Mouse (Mus musculus) layer of hippocampus, postnatal 10 days (tissue): ENCODE data around the gene Cul7. TPM values are rescaled to one million over a fixed set of nuclear protein-coding genes. Genes with fewer than 3 reads are reported as not detected.

Source experiments
- DNase-seq, 2 experiments: peaks; one replicate each; pipeline ENCODE4 v3.0.0; 2021; ENCODE audit warnings: low spot score in 2 of 2
- total RNA-seq, 2 experiments: library from RNA; stranded (reverse); gene quantifications; 2 replicates each; pipeline ENCODE4 v1.2.3; 2021

Gene Cul7
- total RNA-seq, 2 experiments from 2014 or later: 33.6 to 35.0 TPM

- DNase-seq: no peak
Observed at GRCm38 (mm10) chr17:46703971-46704886, 54.1 kb downstream of the Cul7 start.

GRCm38 (mm10) chr17:46704887-46705835 is 55.0 kb downstream of the Cul7 start, which contains the start of gene Ppp2r5d:
Gene Ppp2r5d (minus strand): TSS chr17:46705111.
- DNase-seq: peak; percentile 93 to 94

GRCm38 (mm10) chr17:46706375-46707089 is 56.4 kb downstream of the Cul7 start:
- no peak for DNase-seq

- peak; percentile 90 to 93 for DNase-seq
Observed at GRCm38 (mm10) chr17:46710959-46711597, 60.9 kb downstream of the Cul7 start, which contains the start of gene Pex6. Gene Pex6 (plus strand): TSS chr17:46711463.

- DNase-seq: peak; percentile 48 to 60
Observed at GRCm38 (mm10) chr17:46711612-46712271, 61.6 kb downstream of the Cul7 start.

- no peak for DNase-seq
Observed at GRCm38 (mm10) chr17:46712442-46712841, 62.3 kb downstream of the Cul7 start.

- no peak for DNase-seq
Observed at GRCm38 (mm10) chr17:46713849-46714248, 63.7 kb downstream of the Cul7 start.

Other genes with a start within 250 kb of the Cul7 start
- gene Crip3, start 221.4 kb upstream of the Cul7 start, total RNA-seq: 1 to 10 TPM; 3.0 to 4.4 TPM
- under 1 TPM; 0.48 to 0.76 TPM for gene Slc22a7, start 211.9 kb upstream of the Cul7 start, total RNA-seq
- gene Ttbk1, start 162.7 kb upstream of the Cul7 start, total RNA-seq: 100 to 1,000 TPM; 106 to 107 TPM
- gene Dnph1, start 153.6 kb upstream of the Cul7 start, total RNA-seq: 1 to 10 TPM; 6.0 to 7.6 TPM
- gene Cul9, start 103.9 kb upstream of the Cul7 start, total RNA-seq: 10 to 100 TPM; 42.1 to 52.6 TPM
- 10 to 100 TPM; 46.4 to 53.9 TPM for gene Srf, start 94.2 kb upstream of the Cul7 start, total RNA-seq
- 10 to 100 TPM; 16.4 to 18.9 TPM for gene Ptk7, start 20.8 kb upstream of the Cul7 start, total RNA-seq
- 10 to 100 TPM; 13.4 to 14.0 TPM for gene Klc4, start 4.3 kb upstream of the Cul7 start, total RNA-seq
- gene Mrpl2, start 4.1 kb upstream of the Cul7 start, total RNA-seq: 10 to 100 TPM; 52.4 to 54.0 TPM
- gene Rrp36, start 24.0 kb downstream of the Cul7 start, total RNA-seq: 10 to 100 TPM; 18.0 to 20.7 TPM
- gene Mea1, start 28.5 kb downstream of the Cul7 start, total RNA-seq: 100 to 1,000 TPM; 118 TPM
- gene Klhdc3, start 30.6 kb downstream of the Cul7 start, total RNA-seq: 100 to 1,000 TPM; 153 to 160 TPM
- gene Ppp2r5d, start 54.8 kb downstream of the Cul7 start, total RNA-seq: 10 to 100 TPM; 91.8 to 94.1 TPM
- 10 to 100 TPM; 28.4 to 33.9 TPM for gene Pex6, start 61.1 kb downstream of the Cul7 start, total RNA-seq
- under 1 TPM; 0.33 to 0.59 TPM for gene Gnmt, start 78.8 kb downstream of the Cul7 start, total RNA-seq
- 10 to 100 TPM; 48.2 to 56.3 TPM for gene Cnpy3, start 101.9 kb downstream of the Cul7 start, total RNA-seq
- gene Ptcra, start 113.4 kb downstream of the Cul7 start, total RNA-seq: not detected
- gene 2310039H08Rik, start 122.3 kb downstream of the Cul7 start, total RNA-seq: 10 to 100 TPM; 15.0 to 17.1 TPM
- gene Rpl7l1, start 132.3 kb downstream of the Cul7 start, total RNA-seq: 10 to 100 TPM; 54.3 to 57.4 TPM
- 10 to 100 TPM; 29.7 to 32.8 TPM for gene Bicral, start 208.1 kb downstream of the Cul7 start, total RNA-seq
- gene Tbcc, start 240.3 kb downstream of the Cul7 start, total RNA-seq: 10 to 100 TPM; 39.0 to 47.5 TPM